Mouse (Mus musculus) C2C12 (cell line): ENCODE results near the gene Rnf217.

Source experiments
- CEBPB ChIP-seq: IDR thresholded peaks from one replicate; pipeline ENCODE4 v1.6.1; 2011; ENCODE audit warnings: low read depth, mild to moderate bottlenecking, control low read depth, moderate library complexity
- CTCF ChIP-seq: IDR thresholded peaks from one replicate; pipeline ENCODE4 v1.5.1; 2011; ENCODE audit not compliant: control insufficient read depth, insufficient read depth, insufficient read length
- FOSL1 ChIP-seq: IDR thresholded peaks from one replicate; pipeline ENCODE4 v1.8.0; 2011; ENCODE audit warnings: mild to moderate bottlenecking, low read length; ENCODE audit not compliant: poor library complexity, insufficient read depth, severe bottlenecking
- MAX ChIP-seq: IDR thresholded peaks from one replicate; pipeline ENCODE4 v1.6.1; 2011; ENCODE audit warnings: mild to moderate bottlenecking, control low read depth
- MYOD1 ChIP-seq: IDR thresholded peaks from one replicate; pipeline ENCODE4 v1.6.1; 2011; ENCODE audit warnings: low read depth; ENCODE audit not compliant: control insufficient read depth, insufficient read length
- MYOG ChIP-seq: IDR thresholded peaks from one replicate; pipeline ENCODE4 v1.6.1; 2011; ENCODE audit not compliant: control insufficient read depth, insufficient read length; ENCODE audit errors: extremely low read depth
- USF1 ChIP-seq: IDR thresholded peaks from one replicate; pipeline ENCODE4 v1.6.1; 2011; ENCODE audit warnings: low read depth, mild to moderate bottlenecking, control low read depth, moderate library complexity

- peak; percentile 3 for TF ChIP-seq USF1
- no peak for TF ChIP-seq CTCF
- peak; percentile 69 for TF ChIP-seq MAX
- TF ChIP-seq CEBPB = no peak
- no peak for TF ChIP-seq MYOG
- TF ChIP-seq MYOD1 = no peak
- TF ChIP-seq FOSL1 = peak; percentile 47
Measured at GRCm38 (mm10) chr10:31467043-31467898, 141.7 kb downstream of the Rnf217 start.
